ENCODE assay signal across 9 mouse cellular contexts in the genomic region with DNA sequence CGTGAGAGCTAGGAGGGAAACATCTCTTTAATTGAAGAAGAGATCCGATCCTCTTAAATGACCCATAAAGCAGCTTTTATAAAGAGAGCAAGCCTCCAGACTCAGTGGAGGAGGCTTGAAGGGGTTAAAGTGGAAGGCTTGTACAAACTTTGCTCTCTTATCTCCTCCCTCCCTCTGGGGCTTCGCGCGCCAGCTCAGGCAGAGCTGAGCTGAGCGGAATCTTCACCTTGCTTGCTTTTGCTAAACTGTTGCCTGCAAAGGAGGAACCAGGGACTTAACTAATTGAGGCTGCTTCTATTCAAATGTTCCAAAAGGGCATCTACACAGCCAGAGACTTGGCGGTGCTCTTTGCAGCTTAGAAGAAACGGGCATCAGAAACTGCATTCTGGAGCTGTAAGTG. TPM values are rescaled to one million over a fixed set of nuclear protein-coding genes. Genes with fewer than 3 reads are reported as not detected.
DNase-seq lines count a peak whose midpoint lies in the region; ATAC-seq and TF ChIP-seq lines count a peak whose summit lies in the region.
"Had no signal": no experiment of that assay in that cellular context is flagged by ENCODE, and none has a peak within 500 bp of the region (broad histone marks: within the 10 kb centered on the region; RNA-seq: fewer than 3 reads in every experiment).

A gene (plus strand): TSS at position 173 of the 400 bp plus-strand sequence.

- H3K4me2 ChIP-seq in lung, embryonic 15.5 days: peak within 1 kb of the TSS; percentile 34
- peak within 1 kb of the TSS; percentile 30 for H3K4me2 ChIP-seq in limb, embryonic 14.5 days (replicated peaks; ENCODE audit: low read depth, low read length, severe bottlenecking)

- no peaks in the 10 kb centered on the region for H3K4me1 ChIP-seq in lung, embryonic 15.5 days
- no peaks in the 10 kb centered on the region for H3K4me1 ChIP-seq in limb, embryonic 14.5 days (ENCODE audit: control insufficient read depth, insufficient read depth, low read length)

- no peak within 1 kb of the TSS for H3K27ac ChIP-seq in lung, embryonic 15.5 days
- no peak within 1 kb of the TSS for H3K27ac ChIP-seq in limb, embryonic 14.5 days (replicated peaks; ENCODE audit: low read depth, low read length)

- no peak within 1 kb of the TSS for H3K9ac ChIP-seq in lung, embryonic 15.5 days
- no peak within 1 kb of the TSS for H3K9ac ChIP-seq in limb, embryonic 14.5 days (ENCODE audit: low read depth, low read length, severe bottlenecking)

- DNase-seq in adrenal gland, postnatal 10 days: peak; percentile 2
- DNase-seq in adrenal gland, adult 8-10 months: no peak
- no peak for DNase-seq in lung, postnatal 4 days
- DNase-seq in limb, embryonic 14.5 days (ENCODE audit: low spot score): no peak
- peak; percentile 1 for DNase-seq in retina, embryonic 14.5 days (ENCODE audit: low spot score)
- no peak for DNase-seq in thymus, postnatal 4 days
- no peak for DNase-seq in right cerebral cortex, adult 18-20 months

- no peaks in the 10 kb centered on the region for H3K9me3 ChIP-seq in lung, embryonic 15.5 days
- no peaks in the 10 kb centered on the region for H3K9me3 ChIP-seq in limb, embryonic 14.5 days (ENCODE audit: control insufficient read depth, low read length)

- 13% methylated on average over 8 of the region's 8 CpGs for WGBS in lung, embryonic 15.5 days
- 27% methylated on average over 8 of the region's 8 CpGs for WGBS in limb, embryonic 14.5 days

- H3K36me3 ChIP-seq in lung, embryonic 15.5 days: no peaks in the 10 kb centered on the region
- no peaks in the 10 kb centered on the region for H3K36me3 ChIP-seq in limb, embryonic 14.5 days (ENCODE audit: control insufficient read depth, insufficient read depth, low read length)

- TF ChIP-seq POLR2A in limb, embryonic 14.5 days (IDR thresholded peaks at IDR 0.05; ENCODE audit: borderline replicate concordance, extremely low read depth, insufficient read depth, insufficient read length): no peak

- ATAC-seq in lung, embryonic 15.5 days (ENCODE audit: borderline replicate concordance, extremely low read depth, low FRiP score, low TSS enrichment): no peak
- no peak for ATAC-seq in limb, embryonic 14.5 days (ENCODE audit: low FRiP score, low read depth)

- H3K4me3 ChIP-seq in lung, embryonic 15.5 days: peak within 1 kb of the TSS; percentile 15; the same call in 1 of the 2 replicates
- 0 out of 2 replicates have a peak within 1 kb of the TSS, but pooled peaks have one; percentile 10 for H3K4me3 ChIP-seq in limb, embryonic 14.5 days (replicated peaks; ENCODE audit: low read length)

- H3K27me3 ChIP-seq in lung, embryonic 15.5 days: no peaks in the 10 kb centered on the region
- no peaks in the 10 kb centered on the region for H3K27me3 ChIP-seq in limb, embryonic 14.5 days (ENCODE audit: control insufficient read depth, insufficient read depth, low read length)

RNA-seq across cellular contexts. Expression of the gene that starts here (rescaled TPM):
- 1 to 10 TPM; 3.2 to 3.5 TPM for total RNA-seq in adrenal gland, postnatal 10 days (2021)
- 10 to 100 TPM in 1 of 4 experiments, 1 to 10 TPM in 3; 7.4 to 10.3 (median 9.0) TPM for total RNA-seq in adrenal gland, adult 8-10 months (2022)
- polyA plus RNA-seq in lung, embryonic 15.5 days (2015; fragmentation: Nextera tagmentation; extraction: Ambion mirVana): 0.59 and 0.75 TPM in 2 replicates
- 0.88 and 1.1 TPM in 2 replicates for polyA plus RNA-seq in limb, embryonic 14.5 days (2012; rRNA removed)
- polyA plus RNA-seq in limb, embryonic 14.5 days (2014; fragmentation: Nextera tagmentation; extraction: Ambion mirVana): 1.5 TPM in 2 replicates
- total RNA-seq: monocyte, adult 5-6 weeks had no signal

Comparison
In these comparisons a context has a peak if more than half of its experiments do, and no peak if none do; other contexts are left out.
1. DNase-seq: peak in adrenal gland, postnatal 10 days (single experiment) and retina, embryonic 14.5 days (single experiment); none in adrenal gland, adult 8-10 months (single experiment), lung, postnatal 4 days (0 of 2), limb, embryonic 14.5 days (single experiment), thymus, postnatal 4 days (single experiment) and right cerebral cortex, adult 18-20 months (single experiment).